Mouse (Mus musculus): ENCODE results near the gene Echdc3. TPM values are rescaled to one million over a fixed set of nuclear protein-coding genes. Genes with fewer than 3 reads are reported as not detected.

Gene Echdc3
- polyA plus RNA-seq, 1 experiment from 2014 or later, result 1.8 TPM

DNA sequence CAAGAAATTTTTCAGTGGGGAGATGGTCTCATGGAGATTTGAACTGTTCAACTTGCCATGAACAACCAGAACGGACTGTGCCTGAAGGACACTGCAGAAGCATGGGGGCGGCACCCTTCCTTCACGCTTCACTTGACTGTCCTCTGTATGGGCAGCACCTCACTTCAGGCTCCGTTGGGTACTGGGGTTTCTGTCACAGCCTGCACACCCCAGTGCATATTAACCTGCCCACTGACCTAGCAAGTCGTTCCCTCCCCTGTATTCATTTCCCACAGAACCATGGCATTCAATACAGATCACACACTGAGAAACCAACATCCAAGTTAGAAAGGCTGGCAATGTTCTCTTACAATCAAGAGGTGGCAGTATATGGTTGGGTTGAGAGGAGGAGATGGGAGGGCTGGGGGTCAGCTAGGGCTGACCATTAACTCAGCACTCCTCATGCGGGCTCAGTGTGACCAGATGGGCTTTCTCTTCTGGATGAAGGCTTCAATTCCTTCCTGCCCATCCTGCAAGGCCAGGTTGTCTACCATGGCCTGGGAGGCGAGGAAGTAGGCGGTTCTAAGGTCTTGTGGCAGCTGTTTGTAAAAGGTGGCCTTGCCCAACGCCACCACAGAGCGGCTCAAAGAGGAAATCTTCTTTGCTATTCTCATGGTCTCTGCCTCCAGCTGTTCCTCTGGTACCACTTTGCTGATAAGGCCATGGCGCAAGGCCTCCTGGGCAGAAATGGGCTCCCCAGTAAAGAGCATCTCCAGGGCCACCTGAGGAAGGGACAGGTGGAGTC lies 23.8 kb downstream of the Echdc3 start:
- WGBS, result 73% methylated on average over 11 of the region's 11 CpGs
- Histone ChIP-seq H3K9ac (no peak overlapping the region), H3K4me2 (no peak overlapping the region), H3K4me1 (replicated peaks) (peaks cover 16% of the 10 kb centered on the region), H3K36me3 (no peaks in the 10 kb centered on the region), H3K27me3 (0 out of 2 replicates have a peak, but pooled peaks cover 2% of the 10 kb centered on the region), H3K27ac (no peak overlapping the region), H3K4me3 (no peak overlapping the region), H3K9me3 (peaks cover 9% of the 10 kb centered on the region)
- ATAC-seq (ENCODE audit: low FRiP score), result no peak

DNA sequence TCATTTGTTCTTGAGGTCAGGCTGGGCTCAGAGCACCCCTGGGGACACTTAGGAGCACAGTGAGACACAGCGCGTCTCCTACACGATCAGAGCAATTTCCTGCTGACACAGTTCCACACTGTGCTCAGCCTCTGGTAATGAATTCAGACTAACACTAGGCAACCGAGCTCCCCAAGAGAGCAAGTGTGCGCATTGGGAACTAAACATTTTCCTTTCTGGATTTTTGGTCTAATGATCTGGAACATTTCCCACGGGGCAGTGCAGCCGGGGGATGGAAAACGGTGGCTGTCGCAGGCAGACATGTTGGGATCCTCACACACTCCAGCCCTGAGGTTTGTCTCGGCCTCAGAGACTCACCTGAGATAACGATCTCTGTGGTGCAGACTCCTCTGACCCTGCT lies 25.4 kb downstream of the Echdc3 start:
- Histone ChIP-seq H3K4me1 (replicated peaks) (peaks cover 10% of the 10 kb centered on the region), H3K4me3 (no peak overlapping the region), H3K36me3 (no peaks in the 10 kb centered on the region), H3K27me3 (0 out of 2 replicates have a peak, but pooled peaks cover 2% of the 10 kb centered on the region), H3K9ac (peak overlapping the region; percentile 20; the same call in 1 of the 2 replicates), H3K4me2 (no peak overlapping the region), H3K9me3 (peaks cover 9% of the 10 kb centered on the region), H3K27ac (peak overlapping the region; percentile 71)
- ATAC-seq (ENCODE audit: low FRiP score), result peak; percentile 76
- 41% methylated on average over 11 of the region's 11 CpGs for WGBS

DNA sequence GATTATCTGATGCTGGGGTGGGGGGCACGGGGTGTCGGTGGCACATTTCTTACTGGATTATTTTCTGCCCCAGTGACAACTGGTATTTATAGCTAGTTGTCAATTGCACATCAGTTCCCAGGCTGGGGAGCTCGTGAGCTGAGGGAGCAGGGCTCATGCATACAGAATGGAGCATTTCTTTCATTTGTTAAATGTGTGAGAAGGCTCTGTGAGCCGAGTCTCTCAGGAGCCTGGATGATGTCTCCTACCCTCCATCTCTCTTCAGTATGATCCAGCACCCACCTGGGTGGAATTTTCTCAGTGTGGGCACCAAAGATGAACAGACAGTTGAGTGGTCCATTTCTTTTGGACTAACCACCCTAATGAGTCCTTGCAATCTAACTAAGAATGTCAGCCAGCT lies 25.9 kb downstream of the Echdc3 start:
- Histone ChIP-seq H3K27ac (peak overlapping the region; percentile 71), H3K9me3 (peaks cover 9% of the 10 kb centered on the region), H3K9ac (0 out of 2 replicates have a peak overlapping the region, but pooled peaks have one; percentile 20), H3K36me3 (no peaks in the 10 kb centered on the region), H3K4me1 (replicated peaks) (peaks cover 10% of the 10 kb centered on the region), H3K4me3 (no peak overlapping the region), H3K4me2 (no peak overlapping the region), H3K27me3 (no peaks in the 10 kb centered on the region)
- WGBS, result 50% methylated on average over 4 of the region's 4 CpGs
- 0 out of 2 replicates have a peak, but pooled peaks have one; percentile 58 for ATAC-seq (ENCODE audit: low FRiP score)

DNA sequence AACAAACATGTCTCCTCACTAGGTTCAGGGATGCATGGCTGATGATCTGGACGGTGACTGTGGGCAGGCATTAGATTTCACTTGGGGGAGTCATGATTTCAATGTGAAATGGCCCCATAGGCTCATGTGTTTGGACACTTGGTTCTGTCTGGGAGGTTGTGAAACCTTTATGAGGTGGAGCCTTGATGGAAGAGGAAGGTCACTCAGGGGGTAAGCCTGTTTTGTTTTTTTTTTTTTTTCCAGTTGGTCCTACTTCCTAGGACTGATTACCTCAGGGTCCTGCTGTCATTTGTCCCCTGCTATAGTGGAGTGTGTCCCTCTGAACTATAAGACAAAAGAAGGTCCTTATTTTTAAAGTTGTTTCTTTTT lies 33.1 kb downstream of the Echdc3 start:
- 95% methylated on average over 1 of the region's 1 CpGs for WGBS
- Histone ChIP-seq H3K4me1 (replicated peaks) (peaks cover 10% of the 10 kb centered on the region), H3K27ac (peak overlapping the region; percentile 58), H3K27me3 (no peaks in the 10 kb centered on the region), H3K36me3 (no peaks in the 10 kb centered on the region), H3K4me3 (no peak overlapping the region), H3K9me3 (peaks cover 3% of the 10 kb centered on the region), H3K9ac (no peak overlapping the region), H3K4me2 (no peak overlapping the region)
- no peak for ATAC-seq (ENCODE audit: low FRiP score)

DNA sequence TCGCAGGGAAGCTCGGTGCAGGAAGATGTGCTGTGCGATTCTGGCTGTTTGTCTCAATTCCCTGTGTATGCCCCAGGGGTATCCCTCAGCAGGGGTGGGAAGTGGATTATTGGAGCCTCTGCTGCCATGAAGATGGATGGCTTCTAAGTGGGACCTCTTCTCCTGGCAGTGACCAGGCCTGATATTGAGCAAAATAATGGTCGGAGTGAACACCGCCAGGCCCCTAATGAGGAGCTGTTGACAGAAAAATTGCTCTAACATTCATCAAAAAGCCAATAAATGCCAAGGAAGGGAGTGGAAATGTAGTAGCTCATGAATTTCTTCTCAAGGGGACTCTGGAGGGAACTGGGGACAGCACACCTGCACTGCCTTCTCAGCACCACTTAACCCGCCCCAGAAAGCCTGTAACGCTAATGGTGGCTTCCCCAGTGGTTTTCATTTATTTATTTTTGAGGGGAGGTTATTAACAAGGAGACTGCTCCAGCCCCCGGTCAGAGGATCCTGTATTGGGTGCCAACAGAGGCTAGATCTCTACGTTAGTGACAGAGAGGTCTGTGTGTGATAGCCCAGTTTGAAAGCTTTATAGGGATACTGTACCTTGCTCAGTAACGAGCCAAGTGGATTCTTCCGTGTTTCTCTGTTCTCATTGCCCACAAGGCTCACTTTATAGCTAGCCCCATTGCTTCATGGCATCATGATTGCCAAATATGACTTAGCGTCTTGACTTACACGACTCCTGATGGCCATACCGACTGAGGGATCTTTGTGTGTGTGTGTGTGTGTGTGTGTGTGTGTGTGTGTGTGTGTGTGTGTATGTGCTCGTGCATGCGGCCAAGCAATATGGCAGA lies 33.7 kb downstream of the Echdc3 start:
- Histone ChIP-seq H3K9ac (no peak overlapping the region), H3K36me3 (no peaks in the 10 kb centered on the region), H3K4me2 (no peak overlapping the region), H3K4me1 (replicated peaks) (peaks cover 10% of the 10 kb centered on the region), H3K27me3 (no peaks in the 10 kb centered on the region), H3K9me3 (no peaks in the 10 kb centered on the region), H3K4me3 (no peak overlapping the region), H3K27ac (peak overlapping the region; percentile 58)
- peak; percentile 82 for ATAC-seq (ENCODE audit: low FRiP score)
- WGBS, result 62% methylated on average over 16 of the region's 16 CpGs

DNA sequence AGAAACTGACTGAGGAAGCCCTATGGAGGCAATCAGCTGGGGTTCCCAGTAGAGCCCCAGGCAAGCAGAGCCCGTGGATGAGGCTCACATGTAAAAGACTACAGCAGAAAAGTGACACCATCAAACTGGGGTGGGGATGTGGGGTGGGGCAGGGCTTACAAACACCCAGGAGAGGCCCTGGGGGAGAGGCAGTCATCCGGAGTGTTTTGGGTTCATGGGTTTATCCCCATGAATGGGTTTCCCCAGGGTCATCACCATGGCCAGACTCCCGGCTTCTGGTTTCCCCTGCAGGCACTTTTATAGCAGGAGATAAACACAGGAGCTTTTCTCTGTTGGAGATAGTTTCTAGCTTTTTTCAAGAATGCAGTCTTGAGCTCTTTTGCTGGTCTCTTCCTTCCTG lies 39.8 kb downstream of the Echdc3 start:
- Histone ChIP-seq H3K9ac (no peak overlapping the region), H3K4me3 (no peak overlapping the region), H3K36me3 (no peaks in the 10 kb centered on the region), H3K9me3 (no peaks in the 10 kb centered on the region), H3K27me3 (no peaks in the 10 kb centered on the region), H3K4me1 (replicated peaks) (no peaks in the 10 kb centered on the region), H3K4me2 (no peak overlapping the region), H3K27ac (no peak overlapping the region)
- WGBS, result 54% methylated on average over 3 of the region's 3 CpGs
- no peak for ATAC-seq (ENCODE audit: low FRiP score)

DNA sequence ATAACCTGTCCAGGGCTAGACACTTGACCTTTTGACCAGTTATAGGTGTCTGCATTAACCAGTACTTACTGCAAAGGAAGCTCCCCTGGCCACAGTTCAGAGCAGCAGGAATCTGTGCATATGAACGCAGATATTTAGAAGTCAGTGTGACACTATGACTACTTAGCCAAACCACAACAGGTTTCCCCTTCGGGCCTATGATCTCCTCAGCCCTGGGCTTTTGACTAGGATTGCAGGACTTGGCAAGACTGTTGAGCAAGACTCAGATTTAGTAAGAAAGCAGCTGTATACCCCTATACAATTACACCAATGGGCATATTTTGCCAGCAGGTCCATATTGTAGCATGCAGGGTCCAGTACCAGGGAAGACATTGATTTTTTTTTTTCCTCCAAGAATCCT lies 44.3 kb downstream of the Echdc3 start:
- no peak overlapping the region for H3K4me2 ChIP-seq
- no peak overlapping the region for H3K4me3 ChIP-seq
- H3K4me1 ChIP-seq (replicated peaks), result no peaks in the 10 kb centered on the region
- no peaks in the 10 kb centered on the region for H3K9me3 ChIP-seq
- H3K36me3 ChIP-seq, result no peaks in the 10 kb centered on the region
- ATAC-seq (ENCODE audit: low FRiP score), result no peak
- WGBS, result 90% methylated on average over 2 of the region's 2 CpGs
- no peaks in the 10 kb centered on the region for H3K27me3 ChIP-seq
- H3K9ac ChIP-seq, result no peak overlapping the region
- no peak overlapping the region for H3K27ac ChIP-seq

DNA sequence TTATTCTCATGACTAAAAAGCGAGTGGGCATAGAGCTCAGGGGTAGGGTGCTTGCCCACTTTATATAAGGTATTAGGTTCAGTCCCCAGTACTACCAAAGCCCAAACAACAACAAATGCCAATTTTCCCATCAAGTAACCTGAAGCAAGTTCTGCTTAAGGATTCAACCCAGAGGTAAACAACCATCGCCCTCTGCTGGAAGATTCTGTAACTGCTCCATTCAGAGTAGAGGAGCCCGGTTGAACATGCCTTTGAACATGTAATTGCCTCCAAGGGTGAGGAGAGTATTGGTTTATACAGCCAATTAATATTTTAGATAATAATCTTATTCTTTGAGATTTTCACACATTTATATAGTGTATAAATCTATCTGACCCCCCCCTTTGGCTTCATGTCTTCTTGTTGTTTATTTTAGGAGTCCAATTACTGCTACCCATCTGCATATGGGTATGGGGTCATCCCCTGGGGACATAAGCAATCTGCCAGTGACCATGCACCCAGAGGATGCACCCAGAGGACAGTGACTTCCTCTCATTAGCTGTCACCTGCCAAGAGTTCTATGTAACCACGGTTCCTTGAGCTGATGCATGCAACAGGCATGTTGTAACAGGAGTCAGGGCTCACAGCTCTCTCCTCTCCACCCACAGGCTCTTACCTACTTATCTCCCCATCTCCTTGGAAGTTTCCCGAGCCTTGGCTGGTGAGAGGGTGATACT lies 44.8 kb downstream of the Echdc3 start:
- H3K36me3 ChIP-seq, result no peaks in the 10 kb centered on the region
- no peak overlapping the region for H3K27ac ChIP-seq
- H3K9me3 ChIP-seq, result no peaks in the 10 kb centered on the region
- no peak overlapping the region for H3K9ac ChIP-seq
- H3K4me1 ChIP-seq (replicated peaks), result no peaks in the 10 kb centered on the region
- H3K27me3 ChIP-seq, result no peaks in the 10 kb centered on the region
- no peak overlapping the region for H3K4me2 ChIP-seq
- no peak overlapping the region for H3K4me3 ChIP-seq
- ATAC-seq (ENCODE audit: low FRiP score), result peak; percentile 72
- WGBS, result 34% methylated on average over 5 of the region's 5 CpGs

DNA sequence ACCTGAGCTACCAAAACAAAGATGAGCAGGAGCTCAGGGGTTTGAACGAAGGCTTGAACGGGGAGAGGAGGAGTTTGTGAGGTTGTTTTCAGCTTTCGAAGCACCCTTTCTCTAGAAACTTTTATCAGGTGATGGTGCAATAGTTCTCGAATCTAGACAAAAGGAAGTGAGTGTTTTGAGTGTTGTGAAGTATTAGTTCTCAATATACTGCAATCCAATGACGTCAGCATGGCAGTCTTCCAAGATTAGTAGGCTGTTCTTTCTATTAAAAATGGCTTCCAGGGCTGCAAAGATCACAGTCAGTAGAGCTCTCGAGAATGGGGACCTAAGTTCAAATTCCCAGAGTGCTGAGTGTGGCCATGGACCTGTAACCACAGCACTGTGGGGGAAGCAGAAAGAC lies 47.1 kb downstream of the Echdc3 start:
- Histone ChIP-seq H3K36me3 (no peaks in the 10 kb centered on the region), H3K9me3 (no peaks in the 10 kb centered on the region), H3K4me3 (no peak overlapping the region), H3K9ac (no peak overlapping the region), H3K4me2 (no peak overlapping the region), H3K27ac (no peak overlapping the region), H3K4me1 (replicated peaks) (no peaks in the 10 kb centered on the region), H3K27me3 (no peaks in the 10 kb centered on the region)
- no peak for ATAC-seq (ENCODE audit: low FRiP score)
- WGBS, result 85% methylated on average over 6 of the region's 6 CpGs

DNA sequence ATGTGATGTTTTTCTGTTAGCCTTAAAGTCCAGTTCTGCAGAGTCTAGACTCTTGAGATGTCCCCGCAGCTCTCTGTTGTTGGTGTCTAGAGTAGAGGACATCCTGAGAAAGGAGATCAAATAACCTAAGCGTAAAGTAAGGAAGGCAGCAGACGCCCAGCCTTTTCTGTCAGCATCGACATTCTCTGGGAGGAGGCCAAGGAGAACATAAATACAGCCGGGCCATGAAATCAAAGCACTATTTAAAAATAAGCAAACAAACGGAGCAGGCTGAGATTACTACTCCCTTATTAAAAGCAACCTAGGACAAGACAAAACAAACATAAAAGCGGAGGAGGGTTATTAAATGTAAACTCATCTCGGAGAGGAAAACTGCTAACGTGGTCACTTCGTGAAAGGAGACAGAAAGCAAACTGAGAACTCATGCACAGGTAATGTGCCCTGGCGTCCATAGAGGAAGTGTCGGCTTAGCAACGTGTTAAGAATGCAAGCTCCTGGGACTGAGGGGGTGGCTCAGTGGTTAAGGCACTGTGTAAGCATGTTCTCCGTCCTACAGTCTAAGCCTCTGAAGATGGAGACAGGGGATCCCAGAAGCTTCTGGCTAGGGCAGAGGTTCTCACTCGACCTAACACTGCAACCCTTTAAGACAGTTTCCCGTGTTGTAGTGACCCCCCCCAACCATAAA lies 48.1 kb downstream of the Echdc3 start:
- Histone ChIP-seq H3K4me2 (no peak overlapping the region), H3K27me3 (no peaks in the 10 kb centered on the region), H3K4me1 (replicated peaks) (no peaks in the 10 kb centered on the region), H3K4me3 (no peak overlapping the region), H3K9ac (no peak overlapping the region), H3K27ac (no peak overlapping the region), H3K9me3 (no peaks in the 10 kb centered on the region), H3K36me3 (no peaks in the 10 kb centered on the region)
- whole genome bisulfite sequencing, result 71% methylated on average over 16 of the region's 16 CpGs
- no peak for ATAC-seq (ENCODE audit: low FRiP score)

DNA sequence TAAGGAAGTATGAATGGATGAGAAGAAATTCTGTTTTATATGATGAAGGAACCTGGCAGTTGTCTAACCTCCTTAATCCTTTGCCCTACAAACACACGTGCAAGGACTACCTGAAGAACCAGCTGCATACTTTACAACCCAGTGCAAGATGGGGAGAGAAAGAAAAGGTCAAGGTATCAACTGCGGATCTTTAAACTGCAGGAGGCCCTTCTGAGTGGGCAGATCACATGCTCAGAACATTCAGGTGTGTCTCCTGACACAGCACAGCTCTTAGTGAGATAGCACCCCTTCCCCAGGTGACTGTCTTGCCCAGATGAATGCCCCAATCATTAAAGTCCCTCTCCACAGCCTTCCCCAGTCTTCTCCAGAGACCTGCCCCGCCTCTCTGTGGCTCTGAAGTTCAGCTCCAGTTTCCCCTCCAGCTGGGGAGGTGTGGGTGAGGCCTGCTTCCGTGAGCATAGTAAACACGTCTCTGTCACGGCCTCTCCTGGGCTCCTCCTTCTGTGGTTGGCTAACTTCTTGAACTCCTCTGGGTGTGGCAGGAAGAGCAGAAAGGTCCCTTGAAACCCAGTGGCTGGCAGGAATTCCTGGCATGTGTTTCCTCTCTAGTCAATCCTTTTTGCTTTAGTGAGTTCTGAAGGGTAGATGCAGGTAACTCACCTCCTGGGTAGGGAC lies 50.3 kb downstream of the Echdc3 start:
- no peak overlapping the region for H3K4me3 ChIP-seq
- no peaks in the 10 kb centered on the region for H3K9me3 ChIP-seq
- H3K4me2 ChIP-seq, result no peak overlapping the region
- WGBS, result 71% methylated on average over 6 of the region's 6 CpGs
- H3K4me1 ChIP-seq (replicated peaks), result no peaks in the 10 kb centered on the region
- H3K27me3 ChIP-seq, result no peaks in the 10 kb centered on the region
- ATAC-seq (ENCODE audit: low FRiP score), result no peak
- H3K36me3 ChIP-seq, result no peaks in the 10 kb centered on the region
- no peak overlapping the region for H3K27ac ChIP-seq
- no peak overlapping the region for H3K9ac ChIP-seq
